Mouse (Mus musculus) CH12.LX (cell line): ENCODE data around the gene Mical3. TPM values are rescaled to one million over a fixed set of nuclear protein-coding genes. Genes with fewer than 3 reads are reported as not detected.

ENCODE experiments used
- DNase-seq: peaks from one replicate; pipeline ENCODE4 v3.0.0-alpha.2; 2013; ENCODE audit errors: extremely low read depth
- H3K27ac ChIP-seq: 2 replicates; pipeline ENCODE4 v1.5.1; 2012; ENCODE audit warnings: low read depth, mild to moderate bottlenecking, control low read depth, moderate library complexity; ENCODE audit not compliant: insufficient read depth
- H3K27me3 ChIP-seq: replicated peaks from 2 replicates; pipeline ENCODE3; 2012; ENCODE audit warnings: inconsistent platforms
- H3K36me3 ChIP-seq, 2 experiments: replicated peaks in 1 of 2; 2 replicates each; pipeline versions ENCODE3 to v1.6.1; 2012; ENCODE audit warnings: inconsistent platforms in 1 of 2, low read length in 1 of 2, mild to moderate bottlenecking in 1 of 2, mixed read lengths in 1 of 2, moderate library complexity in 1 of 2; ENCODE audit not compliant: control insufficient read depth in 1 of 2, insufficient read depth in 1 of 2
- H3K4me1 ChIP-seq, 2 experiments: 2 replicates each; pipeline ENCODE4 v1.6.1; 2012; ENCODE audit warnings: inconsistent platforms in 1 of 2, moderate library complexity in 1 of 2; ENCODE audit not compliant: insufficient read depth in 2 of 2, control insufficient read depth in 1 of 2
- H3K4me2 ChIP-seq: 2 replicates; pipeline ENCODE4 v1.6.1; 2012; ENCODE audit warnings: low read depth, mild to moderate bottlenecking, control low read depth; ENCODE audit not compliant: poor library complexity, insufficient read depth, severe bottlenecking
- H3K4me3 ChIP-seq, 3 experiments: fragments of 150-350 bp in 1 of 3; sonication (generic) in 1 of 3; replicated peaks in 1 of 3; 2 replicates each; pipeline versions ENCODE3 to v1.5.1; 2011 to 2012; ENCODE audit warnings: low read depth in 2 of 3, low read length in 2 of 3, mild to moderate bottlenecking in 2 of 3, moderate library complexity in 2 of 3, control low read depth in 1 of 3, improper control_type of control experiment in 1 of 3, inconsistent platforms in 1 of 3, mixed read lengths in 1 of 3; ENCODE audit not compliant: poor library complexity in 1 of 3
- H3K79me2 ChIP-seq: replicated peaks from 2 replicates; pipeline ENCODE4 v1.6.1; 2012; ENCODE audit warnings: mild to moderate bottlenecking, moderate library complexity; ENCODE audit not compliant: control insufficient read depth, poor library complexity, insufficient read depth, severe bottlenecking; ENCODE audit errors: extremely low read depth
- H3K9ac ChIP-seq: 2 replicates; pipeline ENCODE4 v1.6.1; 2012; ENCODE audit warnings: low read depth, mild to moderate bottlenecking, control low read depth, moderate library complexity; ENCODE audit not compliant: insufficient read depth
- H3K9me3 ChIP-seq: replicated peaks from 2 replicates; pipeline ENCODE3; 2012; ENCODE audit warnings: low read length, inconsistent platforms, mixed read lengths
- BHLHE40 ChIP-seq: IDR thresholded peaks from 2 replicates; pipeline ENCODE4 v1.6.1; 2011; ENCODE audit warnings: mild to moderate bottlenecking, low read depth, low read length, improper control_type of control experiment
- CHD1 ChIP-seq: IDR thresholded peaks from 2 replicates; pipeline ENCODE4 v1.6.1; 2012; ENCODE audit warnings: low read depth, low read length, improper control_type of control experiment, inconsistent platforms
- CHD2 ChIP-seq: IDR thresholded peaks from 2 replicates; pipeline ENCODE4 v1.6.1; 2011; ENCODE audit warnings: low read length, improper control_type of control experiment
- CTCF ChIP-seq, 2 experiments: IDR thresholded peaks in 1 of 2; conservative IDR thresholded peaks in 1 of 2; 2 replicates each; pipeline ENCODE4 v1.5.1; 2011 to 2012; ENCODE audit warnings: low read depth in 2 of 2, low read length in 2 of 2, improper control_type of control experiment in 1 of 2, inconsistent platforms in 1 of 2, mild to moderate bottlenecking in 1 of 2, moderate library complexity in 1 of 2
- ELF1 ChIP-seq: IDR thresholded peaks from 2 replicates; pipeline ENCODE4 v1.6.1; 2014; ENCODE audit warnings: low read depth, mild to moderate bottlenecking, inconsistent platforms, low read length, improper control_type of control experiment
- ETS1 ChIP-seq: conservative IDR thresholded peaks from 2 replicates; pipeline ENCODE4 v1.6.1; 2012; ENCODE audit warnings: low read depth, mild to moderate bottlenecking, inconsistent platforms, low read length, improper control_type of control experiment, moderate library complexity
- GABPA ChIP-seq: IDR thresholded peaks from 2 replicates; pipeline ENCODE4 v1.6.1; 2012; ENCODE audit warnings: low read depth, low read length, improper control_type of control experiment, inconsistent platforms; ENCODE audit not compliant: insufficient replicate concordance
- HCFC1 ChIP-seq: IDR thresholded peaks from 2 replicates; pipeline ENCODE4 v1.6.1; 2012; ENCODE audit warnings: low read depth, mild to moderate bottlenecking, inconsistent platforms, low read length, improper control_type of control experiment
- IRF4 ChIP-seq: IDR thresholded peaks from 2 replicates; pipeline ENCODE4 v1.6.1; 2014; ENCODE audit warnings: low read depth, mild to moderate bottlenecking, inconsistent platforms, low read length, improper control_type of control experiment
- JUN ChIP-seq: IDR thresholded peaks from 2 replicates; pipeline ENCODE4 v1.6.1; 2011; ENCODE audit warnings: low read depth, mild to moderate bottlenecking, low read length, improper control_type of control experiment, moderate library complexity; ENCODE audit not compliant: insufficient read depth
- KAT2A ChIP-seq: IDR thresholded peaks from 2 replicates; pipeline ENCODE4 v1.6.1; 2012; ENCODE audit warnings: low read length, improper control_type of control experiment, inconsistent platforms; ENCODE audit not compliant: insufficient replicate concordance
- MAFK ChIP-seq: IDR thresholded peaks from 2 replicates; pipeline ENCODE4 v1.6.1; 2011; ENCODE audit warnings: low read length, improper control_type of control experiment; ENCODE audit not compliant: insufficient replicate concordance
- MAX ChIP-seq: IDR thresholded peaks from 2 replicates; pipeline ENCODE4 v1.6.1; 2011; ENCODE audit warnings: low read length, improper control_type of control experiment
- MAZ ChIP-seq: IDR thresholded peaks from 2 replicates; pipeline ENCODE4 v1.6.1; 2012; ENCODE audit warnings: low read depth, mild to moderate bottlenecking, inconsistent platforms, low read length, improper control_type of control experiment, moderate library complexity
- MEF2A ChIP-seq: IDR thresholded peaks from 2 replicates; pipeline ENCODE4 v1.6.1; 2014; ENCODE audit warnings: low read depth, mild to moderate bottlenecking, inconsistent platforms, low read length, improper control_type of control experiment, borderline replicate concordance
- MXI1 ChIP-seq: IDR thresholded peaks from 2 replicates; pipeline ENCODE4 v1.6.1; 2011; ENCODE audit warnings: mild to moderate bottlenecking, low read depth, low read length, improper control_type of control experiment
- MYC ChIP-seq: IDR thresholded peaks from 2 replicates; pipeline ENCODE4 v1.6.1; 2011; ENCODE audit warnings: low read depth, mild to moderate bottlenecking, improper control_type of control experiment, low read length
- NELFE ChIP-seq: IDR thresholded peaks from 2 replicates; pipeline ENCODE4 v1.6.1; 2011; ENCODE audit warnings: low read depth, low read length, improper control_type of control experiment
- NRF1 ChIP-seq: IDR thresholded peaks from 2 replicates; pipeline ENCODE4 v1.6.1; 2014; ENCODE audit warnings: low read depth, mild to moderate bottlenecking, inconsistent platforms, low read length, improper control_type of control experiment, moderate library complexity
- PAX5 ChIP-seq: IDR thresholded peaks from 2 replicates; pipeline ENCODE4 v1.6.1; 2012; ENCODE audit warnings: low read length, inconsistent platforms, mixed read lengths
- POLR2A ChIP-seq: IDR thresholded peaks from 2 replicates; pipeline ENCODE4 v1.6.1; 2011; ENCODE audit warnings: low read depth, mild to moderate bottlenecking, improper control_type of control experiment, low read length
- POLR2AphosphoS2 ChIP-seq: IDR thresholded peaks from 2 replicates; pipeline ENCODE4 v1.6.1; 2011; ENCODE audit warnings: low read depth, low read length, improper control_type of control experiment
- RCOR1 ChIP-seq: conservative IDR thresholded peaks from 2 replicates; pipeline ENCODE4 v1.6.1; 2012; ENCODE audit warnings: low read depth, mild to moderate bottlenecking, inconsistent platforms, low read length, improper control_type of control experiment
- SIN3A ChIP-seq: IDR thresholded peaks from 2 replicates; pipeline ENCODE4 v1.6.1; 2012; ENCODE audit warnings: low read length, improper control_type of control experiment, inconsistent platforms
- SMC3 ChIP-seq: IDR thresholded peaks from 2 replicates; pipeline ENCODE4 v1.6.1; 2011; ENCODE audit warnings: low read depth, low read length, improper control_type of control experiment
- TBP ChIP-seq: conservative IDR thresholded peaks from 2 replicates; pipeline ENCODE4 v1.6.1; 2011; ENCODE audit warnings: low read depth, low read length, improper control_type of control experiment
- TCF12 ChIP-seq: IDR thresholded peaks from 2 replicates; pipeline ENCODE4 v1.6.1; 2014; ENCODE audit warnings: low read depth, mild to moderate bottlenecking, inconsistent platforms, low read length, improper control_type of control experiment
- USF1 ChIP-seq: IDR thresholded peaks from 2 replicates; pipeline ENCODE4 v1.6.1; 2014; ENCODE audit warnings: low read depth, mild to moderate bottlenecking, inconsistent platforms, low read length, improper control_type of control experiment
- USF2 ChIP-seq: conservative IDR thresholded peaks from 2 replicates; pipeline ENCODE4 v1.6.1; 2011; ENCODE audit warnings: low read depth, low read length, improper control_type of control experiment
- ZC3H11A ChIP-seq: IDR thresholded peaks from 2 replicates; pipeline ENCODE4 v1.6.1; 2012; ENCODE audit warnings: low read depth, mild to moderate bottlenecking, inconsistent platforms, low read length, improper control_type of control experiment
- ZNF384 ChIP-seq: IDR thresholded peaks from 2 replicates; pipeline ENCODE4 v1.6.1; 2012; ENCODE audit warnings: low read depth, low read length, improper control_type of control experiment, inconsistent platforms
- dilution Hi-C: fragments of 300-500 bp; cut with MboI; formaldehyde crosslinking; loops from 2 replicates; pipeline ENCODE4 v1.14.3; 2020; ENCODE audit warnings: low sequenced_read_pairs; ENCODE audit not compliant: extremely low pct_unique_long_range_greater_than_20kb, extremely low pct_ligation_motif_present
- in situ Hi-C: fragments of 300-500 bp; cut with MboI; formaldehyde crosslinking; loops from 3 replicates; pipeline ENCODE4 v1.14.3; 2019; ENCODE audit warnings: low sequenced_read_pairs, low pct_ligation_motif_present, low pct_unique_long_range_greater_than_20kb, mixed read lengths
- polyA plus RNA-seq: library from polyadenylated mRNA; unstranded; fragments of >175 nt; gene quantifications from 2 replicates; pipeline ENCODE4 v1.2.1, GENCODE M21; 2012; ENCODE audit warnings: low read depth; ENCODE audit not compliant: insufficient read length
- total RNA-seq, 2 experiments: library from RNA; depleted of rRNA; stranded (reverse); fragments of 300-350 nt in 1 of 2; fragments of >200 nt in 1 of 2; gene quantifications; 2 replicates each; pipeline ENCODE4 v1.2.3; 2012 to 2014

Mical3 gene
- total and polyA plus RNA-seq, 3 experiments, result 10.2 to 56.3 (median 26.8) TPM

DNA sequence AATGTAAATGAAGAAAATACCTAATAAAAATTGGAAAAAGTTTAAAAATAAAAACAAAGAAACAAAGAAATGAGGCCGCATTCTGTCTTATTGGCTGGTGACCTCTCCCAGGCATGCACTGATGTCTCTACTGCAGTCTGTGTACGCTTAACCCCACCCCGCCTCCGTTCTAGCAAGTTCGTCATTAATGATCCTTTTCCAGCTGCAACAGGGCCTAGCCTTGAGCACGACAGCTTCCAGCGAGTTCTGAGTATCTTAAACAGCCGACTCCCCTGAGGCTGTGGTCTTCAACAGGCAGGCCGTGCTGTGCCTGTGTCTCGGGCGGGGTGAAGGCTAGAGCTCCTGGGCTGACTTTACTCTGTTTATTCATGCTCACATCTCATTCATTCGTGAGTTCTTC lies 154.7 kb downstream of the Mical3 start:
- Histone ChIP-seq H3K4me1 (peaks cover 17 to 65% of the 10 kb centered on the region in 2 experiments), H3K9ac (no peak overlapping the region), H3K4me2 (no peak overlapping the region), H3K4me3 (no peak overlapping the region), H3K79me2 (no peaks in the 10 kb centered on the region), H3K9me3 (no peaks in the 10 kb centered on the region), H3K27me3 (no peaks in the 10 kb centered on the region), H3K36me3 (peaks cover 24 to 59% of the 10 kb centered on the region in 2 experiments), H3K27ac (no peak overlapping the region)
- in situ Hi-C loops, result loop anchor here (10.0 kb wide), 1 partner anchor 389 kb away; no protein-coding TSS in a partner anchor
- TF ChIP-seq NELFE (no peak), MEF2A (no peak), MYC (no peak), MAFK (no peak)
- dilution Hi-C loops, result no loop called here
- no peak for DNase-seq

DNA sequence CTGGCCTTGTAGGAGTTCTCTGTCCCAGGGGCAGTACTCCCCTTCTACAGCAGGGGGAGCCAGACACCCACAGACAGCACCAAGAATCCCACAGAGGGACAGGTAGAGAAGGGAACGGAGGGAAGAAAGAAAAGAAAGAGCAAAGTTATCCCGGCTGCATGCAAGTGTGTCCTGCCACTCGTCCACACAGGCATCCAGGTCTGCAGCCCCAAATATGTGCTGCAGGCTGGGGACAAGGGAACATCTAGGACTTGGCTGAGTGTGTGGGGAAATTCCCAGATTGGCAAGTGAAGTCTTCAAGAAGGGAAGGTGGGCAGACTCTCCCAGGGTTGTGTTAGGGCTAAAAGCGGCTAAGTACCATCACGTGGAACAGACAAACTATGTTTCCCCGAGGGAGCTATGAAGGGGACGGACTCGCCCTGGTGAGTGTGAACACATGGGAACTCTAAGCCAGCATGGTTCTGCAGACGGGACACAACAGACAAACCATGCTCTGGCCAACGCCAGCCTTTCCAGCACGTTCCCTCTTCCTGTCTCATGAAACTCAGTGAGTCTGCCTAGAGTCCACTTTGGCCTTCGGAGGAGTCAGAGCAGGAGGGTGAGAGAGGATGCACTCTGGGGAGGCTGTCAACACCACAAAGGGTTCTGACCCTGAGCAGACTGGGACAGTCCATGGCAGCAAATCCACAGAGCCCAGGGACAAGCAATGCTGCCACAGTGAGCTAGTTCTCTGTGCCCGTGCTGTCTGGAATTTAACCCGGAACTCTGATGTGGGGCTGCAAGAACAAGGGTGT lies 158.8 kb downstream of the Mical3 start:
- DNase-seq, result peak; percentile 76
- peaks cover 8 to 32% of the 10 kb centered on the region in 2 experiments for H3K4me1 ChIP-seq
- no peaks in the 10 kb centered on the region for H3K27me3 ChIP-seq
- H3K4me2 ChIP-seq, result no peak overlapping the region
- H3K79me2 ChIP-seq, result no peaks in the 10 kb centered on the region
- no peak overlapping the region for H3K4me3 ChIP-seq
- dilution Hi-C loops, result no loop called here
- H3K27ac ChIP-seq, result no peak overlapping the region; the same call in 1 of the 2 replicates
- H3K9ac ChIP-seq, result no peak overlapping the region
- in situ Hi-C loops, result loop anchor here (5.0 to 10.0 kb wide), 3 partner anchors 160 to 393 kb away; partner anchors contain the start of gene Mical3
- no peaks in the 10 kb centered on the region for H3K9me3 ChIP-seq
- peaks cover 36 to 64% of the 10 kb centered on the region in 2 experiments for H3K36me3 ChIP-seq
- TF ChIP-seq ELF1, result no peak
- TF ChIP-seq KAT2A, result no peak
- TF ChIP-seq MAFK, result no peak
- TF ChIP-seq BHLHE40, result peak; percentile 9; the same call in 1 of the 2 replicates
- no peak for TF ChIP-seq HCFC1
- no peak for TF ChIP-seq MAX
- no peak for TF ChIP-seq RCOR1
- TF ChIP-seq GABPA, result no peak
- no peak for TF ChIP-seq MYC
- peak; percentile 52; the same call in 1 of the 2 replicates for TF ChIP-seq NELFE
- TF ChIP-seq TCF12, result no peak
- no peak for TF ChIP-seq JUN
- peak; percentile 97 for TF ChIP-seq ZC3H11A
- TF ChIP-seq PAX5, result no peak
- no peak for TF ChIP-seq POLR2AphosphoS2
- no peak for TF ChIP-seq ETS1
- TF ChIP-seq TBP, result no peak
- TF ChIP-seq POLR2A, result no peak
- TF ChIP-seq MXI1, result no peak
- no peak for TF ChIP-seq ZNF384
- peak; percentile 66; the same call in 1 of the 2 replicates for TF ChIP-seq MAZ
- no peak for TF ChIP-seq USF1
- peak; percentile 99 for TF ChIP-seq SMC3
- TF ChIP-seq NRF1, result no peak
- TF ChIP-seq CTCF (conservative IDR thresholded peaks at IDR 0.05 in 1 of 2, IDR thresholded peaks at IDR 0.05 in 1 of 2; ENCODE audit: low read depth in 2 of 2, low read length in 2 of 2), result peak; percentile 94 to 99
- TF ChIP-seq CHD2, result no peak
- TF ChIP-seq SIN3A, result no peak
- 0 out of 2 replicates have a peak, but pooled peaks have one; percentile 24 for TF ChIP-seq IRF4
- no peak for TF ChIP-seq CHD1
- no peak for TF ChIP-seq USF2
